Mouse (Mus musculus) ovary, adult 2 months (tissue): ENCODE results near the gene Depdc5. TPM values are rescaled to one million over a fixed set of nuclear protein-coding genes. Genes with fewer than 3 reads are reported as not detected.

Experiments
- polyA plus RNA-seq: library from polyadenylated mRNA; depleted of rRNA; stranded (reverse); fragments of >200 nt; gene quantifications from 2 replicates; pipeline ENCODE4 v1.2.3, GENCODE M21; 2012; rRNA removed

Depdc5 gene
- polyA plus RNA-seq: 15.5 and 20.3 TPM in 2 replicates

GRCm38 (mm10) chr5:32863253-32864228 lies at the start of gene Depdc5:
Gene Depdc5, plus strand, starts transcription at chr5:32863701.

GRCm38 (mm10) chr5:32827009-32827408 lies 36.5 kb upstream of the Depdc5 start, which contains the start of gene Gm20671:
Gene Gm20671, minus strand, starts transcription at chr5:32827109.

GRCm38 (mm10) chr5:32853731-32854507 lies 9.6 kb upstream of the Depdc5 start, which contains the start of gene Prr14l:
Gene Prr14l, minus strand, starts transcription at chr5:32854256.

GRCm38 (mm10) chr5:33018561-33019425 lies 155.3 kb downstream of the Depdc5 start, which contains the start of gene Ywhah:
Gene Ywhah, plus strand, starts transcription at chr5:33018816.

Other genes starting within 250 kb of the Depdc5 start
- 68.8 and 74.7 TPM in 2 replicates for gene Pisd, start 78.1 kb upstream of the Depdc5 start, polyA plus RNA-seq
- gene Gm20671, start 36.6 kb upstream of the Depdc5 start, polyA plus RNA-seq: 16.0 and 27.5 TPM in 2 replicates
- 21.9 and 24.2 TPM in 2 replicates for gene Prr14l, start 9.4 kb upstream of the Depdc5 start, polyA plus RNA-seq
- 178 and 244 TPM in 2 replicates for gene Ywhah, start 155.1 kb downstream of the Depdc5 start, polyA plus RNA-seq
- gene Slc5a1, start 240.5 kb downstream of the Depdc5 start, polyA plus RNA-seq: 0.22 and 0.37 TPM in 2 replicates